Mouse (Mus musculus) heart, embryonic 16.5 days (tissue): ENCODE results near the gene Oaz1. TPM values are rescaled to one million over a fixed set of nuclear protein-coding genes. Genes with fewer than 3 reads are reported as not detected.
"Not testable (repeated sequence)": the region's sequence is repeated elsewhere in the genome, so short reads cannot be mapped to it uniquely, and the experiment has no call there.

Experiments
- ATAC-seq: fragments of 200-750 bp; cut with Nextera tagmentation; replicated peaks from 2 replicates; pipeline ENCODE4 v1.8.0; 2017; ENCODE audit warnings: moderate number of reproducible peaks; ENCODE audit not compliant: insufficient read depth, low FRiP score; ENCODE audit errors: extremely low read depth
- H3K27ac ChIP-seq: fragments of 300-500 bp; sonication (generic); 2 replicates; pipeline ENCODE4 v1.5.1; 2014; ENCODE audit warnings: mild to moderate bottlenecking, low read length, control low read depth, moderate library complexity
- H3K27me3 ChIP-seq: fragments of 300-500 bp; sonication (generic); 2 replicates; pipeline ENCODE4 v1.6.1; 2014; ENCODE audit warnings: low read length, mixed read lengths; ENCODE audit not compliant: control insufficient read depth, insufficient read depth
- H3K36me3 ChIP-seq: fragments of 300-500 bp; sonication (generic); 2 replicates; pipeline ENCODE4 v1.6.1; 2014; ENCODE audit not compliant: control insufficient read depth, insufficient read depth
- H3K4me1 ChIP-seq: fragments of 300-500 bp; sonication (generic); 2 replicates; pipeline ENCODE4 v1.6.1; 2014; ENCODE audit warnings: low read length, mixed read lengths; ENCODE audit not compliant: control insufficient read depth, insufficient read depth
- H3K4me2 ChIP-seq: fragments of 300-500 bp; sonication (generic); 2 replicates; pipeline ENCODE4 v1.6.1; 2014; ENCODE audit warnings: low read depth, mild to moderate bottlenecking, control low read depth, low read length
- H3K4me3 ChIP-seq: fragments of 300-500 bp; sonication (generic); 2 replicates; pipeline ENCODE4 v1.5.1; 2014; ENCODE audit warnings: mild to moderate bottlenecking, control low read depth, low read length
- H3K9ac ChIP-seq: fragments of 300-500 bp; sonication (generic); 2 replicates; pipeline ENCODE4 v1.6.1; 2014; ENCODE audit warnings: low read length, control low read depth
- H3K9me3 ChIP-seq: fragments of 300-500 bp; sonication (generic); replicated peaks from 2 replicates; pipeline ENCODE4 v1.6.1; 2016; ENCODE audit warnings: low read length; ENCODE audit not compliant: control insufficient read depth
- WGBS: fragments of 180-500 bp; shearing (Covaris S2); extraction: QIAGEN DNeasy Blood & Tissue Kit; methylation state at CpG from one replicate; pipeline ENCODE4 v1.1.7; 2014; 5-methylcytosine and 5-hydroxymethylcytosine counted together
- polyA plus RNA-seq: library from polyadenylated mRNA; unstranded; fragments of >200 nt; fragmentation: Nextera tagmentation; extraction: Ambion mirVana; gene quantifications from 2 replicates; pipeline ENCODE4 v1.2.1, GENCODE M21; 2015

Gene Oaz1
- polyA plus RNA-seq, 1 experiment from 2014 or later = 2,111 TPM

DNA sequence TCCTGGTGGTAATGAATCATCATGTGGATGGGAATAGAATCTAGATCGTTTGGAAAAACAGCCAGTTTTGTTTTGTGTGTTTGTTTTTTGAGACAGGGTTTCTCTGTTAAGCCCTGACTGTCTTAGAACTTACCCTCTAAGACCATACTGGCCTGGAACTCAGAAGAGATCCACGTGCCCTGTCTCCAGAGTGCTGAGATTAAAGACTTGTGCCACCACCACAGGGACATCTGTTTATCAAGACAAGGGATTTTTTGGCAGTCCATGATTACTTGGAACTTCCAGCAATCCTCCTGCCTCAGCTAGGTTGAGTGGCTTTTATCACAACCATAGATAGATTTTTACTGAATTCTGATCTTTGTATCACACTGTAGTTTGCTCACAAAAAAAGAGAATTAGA lies 1.6 kb upstream of the Oaz1 start:
- no peak overlapping the region for H3K27ac ChIP-seq
- H3K9me3 ChIP-seq = no peaks in the 10 kb centered on the region
- WGBS = 68% methylated on average over 2 of the region's 2 CpGs
- no peak for ATAC-seq
- H3K4me1 ChIP-seq = peaks cover 19% of the 10 kb centered on the region
- H3K36me3 ChIP-seq = peaks cover 10% of the 10 kb centered on the region
- no peak overlapping the region for H3K9ac ChIP-seq
- no peak overlapping the region for H3K4me2 ChIP-seq
- H3K27me3 ChIP-seq = no peaks in the 10 kb centered on the region
- no peak overlapping the region for H3K4me3 ChIP-seq

DNA sequence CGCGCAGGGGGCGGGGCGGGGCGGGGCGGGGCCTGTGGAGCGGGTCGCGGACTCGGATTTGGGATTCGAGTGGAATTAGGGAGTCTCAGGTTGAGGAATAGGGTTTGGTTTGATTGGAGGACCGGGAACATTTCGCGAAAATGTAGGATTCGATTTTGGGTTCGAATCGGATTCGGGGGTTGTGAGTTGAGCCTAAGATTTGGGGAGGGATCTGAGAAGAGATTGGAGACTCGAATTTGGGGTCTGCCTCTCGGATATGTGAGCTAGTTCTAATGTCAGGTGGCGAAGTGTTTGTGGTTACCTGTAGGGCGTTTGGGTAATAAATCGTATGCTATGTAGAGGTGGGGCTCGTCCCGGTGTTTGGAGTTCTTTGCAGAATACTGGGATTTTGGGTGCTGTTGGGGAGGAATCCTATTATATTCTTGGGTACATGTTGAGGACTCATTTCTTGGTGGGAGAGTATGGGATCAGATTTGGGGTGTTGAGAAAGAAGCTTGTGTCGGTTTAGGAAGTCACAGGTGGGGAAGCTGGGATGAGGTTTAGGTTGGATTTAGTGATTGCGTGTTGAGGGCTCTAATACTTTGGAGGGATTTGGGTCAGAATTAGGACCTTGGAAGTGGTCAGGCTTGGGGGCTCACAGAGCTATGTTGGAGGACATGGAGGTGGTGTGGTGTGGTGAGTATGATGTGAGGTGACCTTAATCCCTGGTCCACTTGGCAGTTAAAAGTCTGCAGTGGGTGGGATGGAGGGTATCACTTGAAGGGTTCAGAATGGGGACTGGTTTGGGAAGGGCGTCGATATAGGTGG lies 810 bp downstream of the Oaz1 start:
- Histone ChIP-seq H3K9me3 (no peaks in the 10 kb centered on the region), H3K36me3 (peaks cover 15% of the 10 kb centered on the region), H3K9ac (peak overlapping the region; percentile 95), H3K4me1 (peaks cover 31% of the 10 kb centered on the region), H3K4me3 (peak overlapping the region; percentile 93), H3K27ac (peak overlapping the region; percentile 94), H3K4me2 (peak overlapping the region; percentile 86), H3K27me3 (no peaks in the 10 kb centered on the region)
- 3% methylated on average over 29 of the region's 29 CpGs for WGBS
- no peak for ATAC-seq

DNA sequence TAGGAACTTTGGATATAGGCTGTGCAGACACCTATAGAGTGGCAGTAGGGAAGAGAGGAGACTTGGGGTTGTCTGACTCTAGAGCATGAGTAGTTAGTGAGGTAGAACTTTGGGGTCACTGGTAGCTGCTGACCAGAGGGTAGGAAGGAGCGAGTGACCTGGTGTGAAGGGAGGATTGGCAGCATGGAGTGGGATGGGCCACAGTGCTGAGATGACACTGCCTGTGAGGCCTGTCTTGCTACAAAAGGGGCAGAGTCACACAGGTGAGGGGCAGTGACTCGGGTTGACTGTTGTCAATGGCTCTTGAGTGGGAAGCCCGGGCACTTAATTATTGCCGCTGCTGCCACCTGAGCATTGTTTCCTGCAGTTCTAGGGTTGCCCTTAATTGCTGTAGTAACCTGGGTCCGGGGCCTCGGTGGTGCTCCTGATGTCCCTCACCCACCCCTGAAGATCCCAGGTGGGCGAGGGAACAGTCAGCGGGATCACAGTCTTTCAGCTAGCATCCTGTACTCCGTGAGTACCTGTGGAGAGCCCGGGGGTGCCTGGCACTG lies 1.5 kb downstream of the Oaz1 start:
- Histone ChIP-seq H3K9ac (peak overlapping the region; percentile 95), H3K36me3 (peaks cover 15% of the 10 kb centered on the region), H3K4me1 (peaks cover 31% of the 10 kb centered on the region), H3K9me3 (no peaks in the 10 kb centered on the region), H3K27ac (no peak overlapping the region), H3K4me3 (peak overlapping the region; percentile 93), H3K27me3 (peaks cover 2% of the 10 kb centered on the region), H3K4me2 (peak overlapping the region; percentile 86)
- WGBS = 67% methylated on average over 10 of the region's 10 CpGs
- no peak for ATAC-seq

GRCm38 (mm10) chr10:80828587-80828986 lies 2.1 kb downstream of the Oaz1 start:
- not testable (repeated sequence) for ATAC-seq, H3K9me3 ChIP-seq, H3K27me3 ChIP-seq, H3K27ac ChIP-seq, H3K9ac ChIP-seq
- H3K4me2 ChIP-seq = peak overlapping the region; percentile 86; the same call in 1 of the 2 replicates
- H3K4me3 ChIP-seq = peak overlapping the region; percentile 93
- 73% methylated on average over 8 of the region's 9 CpGs for WGBS
- peaks cover 15% of the 10 kb centered on the region for H3K36me3 ChIP-seq
- H3K4me1 ChIP-seq = peaks cover 31% of the 10 kb centered on the region

DNA sequence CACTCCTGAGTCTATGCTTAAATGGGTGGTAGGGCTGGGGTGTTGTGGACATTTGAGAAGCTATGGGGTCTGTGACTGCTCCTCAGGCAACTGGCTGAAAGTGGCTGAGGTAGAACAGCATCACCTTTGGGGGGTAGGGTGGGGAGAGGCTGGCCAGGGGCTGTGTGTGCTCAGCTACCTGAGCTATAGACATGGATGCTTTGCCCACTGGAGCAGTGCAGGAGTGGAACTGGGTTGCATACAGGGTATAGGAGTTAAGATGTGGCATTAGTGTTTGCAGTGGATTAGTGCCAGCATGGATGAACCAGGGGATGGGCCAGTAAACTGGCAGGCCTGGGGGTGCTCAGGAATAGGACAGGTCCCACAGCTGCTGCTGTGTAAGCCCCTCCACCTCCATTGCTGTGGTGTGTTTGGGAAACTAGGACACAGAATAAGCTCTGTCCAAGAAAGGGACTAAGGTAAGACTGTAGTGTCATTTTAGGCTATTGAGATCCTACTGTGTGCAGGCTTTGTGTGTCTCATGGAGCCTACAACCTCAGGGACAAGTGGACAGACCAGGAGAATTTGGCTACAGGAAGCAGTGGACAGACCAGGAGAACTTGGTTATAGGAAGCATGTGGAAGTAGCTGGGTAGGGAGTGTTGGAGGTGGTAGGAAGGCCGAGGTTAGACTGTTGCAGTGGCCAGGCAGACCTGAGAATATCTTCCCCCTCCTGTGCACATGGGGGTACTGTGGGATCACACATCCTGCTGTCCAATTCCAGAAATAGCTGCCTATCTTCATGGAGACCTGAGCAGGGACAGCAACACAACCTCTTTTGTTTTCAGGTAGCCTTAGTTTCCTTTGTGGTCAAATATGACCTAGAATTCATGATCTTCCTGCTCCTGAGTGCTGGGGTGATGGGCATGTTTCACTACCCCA lies 3.2 kb downstream of the Oaz1 start:
- WGBS = 35% methylated on average over 1 of the region's 1 CpGs
- Histone ChIP-seq H3K4me3 (no peak overlapping the region), H3K9ac (peak overlapping the region; percentile 29; the same call in 1 of the 2 replicates)

GRCm38 (mm10) chr10:80831136-80831535 lies 4.7 kb downstream of the Oaz1 start:
- 4% methylated on average over 9 of the region's 9 CpGs for WGBS
- ATAC-seq = no peak
- Histone ChIP-seq H3K4me1 (peaks cover 29% of the 10 kb centered on the region), H3K27ac (no peak overlapping the region), H3K4me3 (no peak overlapping the region), H3K36me3 (peaks cover 15% of the 10 kb centered on the region), H3K9ac (no peak overlapping the region), H3K27me3 (peaks cover 30% of the 10 kb centered on the region), H3K4me2 (no peak overlapping the region), H3K9me3 (no peaks in the 10 kb centered on the region)

More for the DNA sequence above, 3.2 kb downstream of the Oaz1 start:
- H3K36me3 ChIP-seq = peaks cover 15% of the 10 kb centered on the region
- peaks cover 31% of the 10 kb centered on the region for H3K4me1 ChIP-seq
- H3K27ac ChIP-seq = peak overlapping the region; percentile 18; the same call in 1 of the 2 replicates
- no peaks in the 10 kb centered on the region for H3K9me3 ChIP-seq
- peaks cover 14% of the 10 kb centered on the region for H3K27me3 ChIP-seq
- no peak for ATAC-seq
- H3K4me2 ChIP-seq = no peak overlapping the region

DNA sequence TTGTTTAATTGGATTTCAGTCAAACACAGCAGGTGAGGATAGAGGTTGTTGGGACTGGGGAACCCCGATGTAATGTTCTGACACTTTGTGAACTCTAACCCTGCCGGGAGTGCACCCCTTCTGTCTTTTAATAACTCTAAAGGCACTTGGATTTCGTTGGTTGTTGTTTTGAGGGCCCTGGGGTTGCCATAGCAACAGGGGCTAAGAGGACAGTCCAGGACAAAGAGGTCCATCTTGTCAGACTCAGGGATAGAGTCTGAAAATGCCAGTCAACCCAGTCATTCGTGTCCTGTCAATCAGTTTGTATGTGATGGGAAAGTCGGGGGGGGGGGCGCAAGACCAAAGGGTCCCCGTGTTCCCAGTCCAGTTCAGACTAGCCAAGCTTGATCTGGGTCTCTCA lies 6.4 kb downstream of the Oaz1 start:
- ATAC-seq = no peak
- peaks cover 15% of the 10 kb centered on the region for H3K36me3 ChIP-seq
- H3K4me2 ChIP-seq = no peak overlapping the region
- H3K27me3 ChIP-seq = peaks cover 34% of the 10 kb centered on the region
- no peak overlapping the region for H3K9ac ChIP-seq
- WGBS = 66% methylated on average over 7 of the region's 7 CpGs
- no peaks in the 10 kb centered on the region for H3K9me3 ChIP-seq
- H3K27ac ChIP-seq = no peak overlapping the region
- H3K4me3 ChIP-seq = no peak overlapping the region
- H3K4me1 ChIP-seq = peaks cover 38% of the 10 kb centered on the region

DNA sequence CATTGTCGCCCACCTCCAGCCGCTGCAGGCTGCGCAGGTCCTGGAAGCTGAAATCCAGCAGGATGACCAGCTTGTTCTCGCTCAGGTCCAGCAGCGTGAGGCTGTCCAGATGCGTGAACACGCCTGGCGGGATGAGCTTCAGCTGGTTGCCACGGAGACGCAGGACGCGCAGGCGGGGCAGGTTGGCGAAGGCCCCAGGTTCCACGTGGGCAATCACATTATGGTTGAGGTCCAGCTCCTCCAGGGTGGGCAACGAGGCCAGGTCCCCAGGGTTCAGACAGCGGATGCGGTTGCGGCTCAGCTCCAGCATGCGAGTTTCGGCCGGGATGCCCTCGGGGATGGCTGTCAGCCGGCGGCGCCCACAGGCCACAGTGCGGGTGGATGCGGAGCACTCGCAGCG lies 9.2 kb downstream of the Oaz1 start:
- Histone ChIP-seq H3K36me3 (no peaks in the 10 kb centered on the region), H3K4me3 (no peak overlapping the region), H3K4me1 (peaks cover 25% of the 10 kb centered on the region), H3K4me2 (no peak overlapping the region), H3K9ac (no peak overlapping the region), H3K27me3 (peaks cover 34% of the 10 kb centered on the region), H3K9me3 (no peaks in the 10 kb centered on the region), H3K27ac (no peak overlapping the region)
- WGBS = 53% methylated on average over 30 of the region's 30 CpGs
- no peak for ATAC-seq
